Mouse (Mus musculus) brain, embryonic 18.5 days (tissue): Measurements from ENCODE around the gene Proz.
"Not testable (repeated sequence)": the region's sequence is repeated elsewhere in the genome, so short reads cannot be mapped to it uniquely, and the experiment has no call there.

Experiments
- DNase-seq: peaks from one replicate; pipeline ENCODE4 v3.0.0-alpha.2; 2012; ENCODE audit warnings: low read depth, low spot score

Proz gene

DNA sequence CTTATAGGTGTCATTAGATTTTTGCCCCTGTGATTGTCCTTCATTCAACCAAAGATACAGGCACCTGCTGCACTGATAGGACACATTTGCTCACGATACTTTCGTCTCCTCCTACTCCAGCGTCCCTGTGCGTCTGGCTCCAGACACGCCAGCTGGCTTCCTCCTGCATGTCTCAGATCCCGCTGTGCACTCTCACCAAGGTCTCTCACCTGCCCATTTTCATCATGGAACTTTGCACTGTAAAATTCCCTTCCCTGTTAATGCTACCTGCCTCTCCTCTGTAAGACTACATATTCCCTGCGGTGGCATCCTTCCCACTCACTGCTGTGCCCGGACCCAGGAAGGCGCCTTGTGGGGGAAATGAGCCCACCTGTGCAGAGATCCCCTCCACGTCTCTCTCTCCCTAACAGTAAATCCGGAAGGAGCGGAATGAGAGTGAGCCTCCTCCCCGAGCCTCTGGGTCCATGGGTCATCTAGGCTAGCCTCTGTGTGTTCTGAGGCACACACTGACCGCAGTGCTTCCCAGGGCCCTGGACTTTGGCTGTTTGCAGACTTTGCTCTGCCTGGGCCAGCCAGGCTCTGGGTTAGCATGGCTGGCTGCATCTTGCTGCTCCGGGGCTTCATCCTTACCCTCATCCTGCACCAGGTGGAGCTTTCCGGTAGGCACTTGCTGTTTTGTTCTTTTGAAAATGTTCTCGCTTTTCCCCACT lies at the start of gene Proz:
Gene Proz (plus strand): TSS at position 474 of the 710 bp plus-strand sequence.
- no peak for DNase-seq

DNA sequence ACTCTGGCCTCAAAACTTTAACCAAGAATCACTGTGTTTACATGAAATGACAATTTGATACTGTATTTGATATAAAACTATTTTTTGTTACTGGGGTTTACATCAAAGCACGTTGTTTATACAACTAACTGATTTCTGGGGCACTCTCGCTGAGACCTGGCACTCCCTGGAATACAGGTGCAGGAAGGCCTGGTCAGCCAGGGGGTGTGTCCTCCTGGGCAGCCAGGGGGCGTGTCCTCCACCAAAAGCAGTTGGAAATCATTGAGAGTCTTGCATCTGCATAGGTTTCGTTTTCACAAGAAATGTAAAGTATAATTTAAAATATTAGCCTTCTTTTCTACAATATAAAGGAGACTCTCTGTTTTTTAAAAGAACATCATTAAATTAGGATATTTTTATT lies 41.2 kb upstream of the Proz start:
- DNase-seq, result no peak

DNA sequence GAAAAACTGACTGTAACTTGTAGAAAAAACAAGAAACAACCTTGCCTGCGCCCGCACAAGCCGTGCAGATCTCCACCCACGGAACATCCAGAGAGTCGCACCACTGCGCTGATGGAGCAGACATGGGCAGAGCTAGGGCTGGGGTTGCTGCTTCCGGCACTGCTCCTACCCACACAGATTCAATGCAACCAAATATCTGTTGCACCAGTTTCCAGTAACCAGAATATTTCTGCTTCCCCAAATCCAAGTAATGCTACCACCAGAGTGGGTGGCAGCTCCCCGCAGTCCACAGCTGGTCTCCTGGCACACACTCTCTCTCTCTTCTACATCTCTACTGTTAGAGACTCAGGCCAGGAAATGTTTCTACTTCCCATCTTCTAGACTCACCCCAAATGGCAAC lies 38.9 kb upstream of the Proz start:
- DNase-seq, result no peak

DNA sequence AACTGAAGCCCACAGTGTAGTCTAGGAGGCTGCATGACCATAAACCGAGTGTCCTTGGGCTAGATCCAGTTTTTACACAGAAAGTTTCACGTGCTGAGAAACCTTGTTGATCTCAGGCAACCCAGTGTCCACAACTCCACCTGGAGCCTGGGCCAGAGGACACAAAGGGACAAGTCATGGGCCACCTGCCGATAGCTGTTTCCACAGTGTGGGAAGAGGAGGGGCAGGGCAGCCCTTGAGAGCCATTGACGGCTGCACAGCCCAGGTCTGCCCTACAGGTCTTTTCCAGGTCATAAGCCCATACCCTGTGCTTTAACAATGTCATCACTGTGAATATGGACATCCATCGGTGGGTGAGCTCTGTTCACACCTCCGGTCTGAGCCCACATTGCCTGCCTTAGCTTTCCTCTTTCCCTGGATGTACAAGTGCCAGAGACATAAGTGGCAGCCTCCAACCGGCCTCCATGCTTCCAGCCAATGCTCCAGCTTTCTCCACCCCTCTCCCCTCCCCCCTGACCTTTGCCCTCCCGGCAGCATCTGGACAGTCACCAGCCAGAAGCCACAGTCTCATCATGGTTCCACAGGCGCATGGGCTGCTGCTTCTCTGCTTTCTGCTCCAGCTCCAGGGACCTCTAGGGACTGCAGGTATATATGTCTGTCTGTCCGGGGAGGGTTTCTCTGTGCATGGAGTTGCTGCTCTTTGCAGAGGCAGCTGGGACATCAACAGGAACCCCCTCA lies 35.1 kb upstream of the Proz start, which contains the start of gene F7:
Gene F7 (plus strand): TSS at position 548 of the 738 bp plus-strand sequence.
- DNase-seq, result no peak

DNA sequence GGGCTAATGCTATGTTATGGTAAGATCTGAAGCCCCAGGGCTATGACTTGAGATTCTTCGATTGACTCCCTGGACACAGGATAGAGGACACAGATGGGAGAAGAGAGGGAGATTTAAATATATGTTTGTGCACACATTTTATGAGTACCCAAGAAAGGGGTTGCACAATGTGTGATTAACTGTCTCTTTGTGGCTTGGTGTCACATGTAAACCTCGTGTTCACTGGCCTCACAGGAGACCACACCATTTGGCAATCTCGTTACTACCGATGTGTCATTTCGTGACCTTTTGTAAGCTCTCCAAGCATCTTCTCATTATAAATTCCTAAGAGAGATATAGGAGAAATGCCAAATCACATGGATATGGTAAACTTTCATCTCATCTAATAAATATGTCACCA lies 33.1 kb upstream of the Proz start:
- DNase-seq, result no peak

DNA sequence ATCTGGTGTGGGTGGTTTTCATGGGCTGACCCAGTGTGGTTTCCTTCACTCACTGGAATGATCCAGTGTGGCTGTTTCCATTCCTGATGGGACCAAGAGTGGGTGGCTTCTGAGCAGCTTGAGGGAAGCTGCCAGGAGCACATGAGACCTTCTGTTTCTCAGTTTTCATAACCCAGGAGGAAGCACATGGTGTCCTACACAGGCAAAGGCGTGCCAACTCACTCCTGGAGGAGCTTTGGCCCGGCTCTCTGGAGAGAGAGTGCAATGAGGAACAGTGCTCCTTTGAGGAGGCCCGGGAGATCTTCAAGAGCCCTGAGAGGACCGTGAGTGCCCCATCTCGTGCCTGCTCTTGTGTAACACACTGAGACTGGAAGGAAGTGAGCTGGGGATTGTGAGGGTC lies 32.2 kb upstream of the Proz start:
- no peak for DNase-seq

DNA sequence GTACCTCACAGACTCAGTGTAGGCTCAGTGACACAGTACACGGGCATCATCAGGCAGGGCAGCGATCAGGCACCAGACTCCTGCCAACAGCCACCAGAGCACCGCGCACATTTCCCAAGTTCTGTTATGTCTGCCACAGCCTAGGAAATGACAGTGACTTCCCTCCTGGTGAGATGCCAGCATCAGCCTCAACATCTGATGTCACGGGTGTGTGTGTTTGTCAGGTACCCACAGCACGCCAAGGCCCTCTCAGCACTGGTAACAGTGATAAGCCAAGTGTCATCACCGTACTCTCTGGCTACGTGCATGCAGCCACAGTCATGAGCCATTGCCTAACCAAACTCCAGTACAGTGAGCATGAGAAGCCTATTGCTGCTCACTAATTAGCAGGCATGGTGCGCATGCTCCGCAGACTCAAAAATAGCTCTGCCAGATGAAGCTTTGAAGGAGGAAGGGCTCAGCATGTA lies 24.3 kb upstream of the Proz start:
- DNase-seq, result peak; percentile 14

DNA sequence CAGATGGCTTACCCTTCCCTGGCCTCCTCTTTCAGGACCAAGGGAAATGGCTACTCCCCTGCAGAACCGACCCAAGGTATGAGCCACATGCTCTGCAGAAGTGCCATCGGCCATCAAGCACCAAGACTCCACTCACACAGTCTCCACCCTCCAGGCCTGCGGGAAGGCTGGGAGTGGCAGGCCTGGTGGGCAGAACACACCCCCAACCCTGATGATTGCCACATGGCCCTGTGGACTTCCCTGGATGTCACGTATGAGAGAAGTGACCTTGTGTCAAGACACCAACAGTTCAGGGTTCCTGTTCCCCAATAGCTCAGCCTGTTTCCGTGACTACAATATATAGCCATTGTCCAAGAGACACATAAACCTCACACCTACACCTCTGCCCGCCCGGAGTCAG lies 23.7 kb upstream of the Proz start, which contains the start of gene F10:
Gene F10 (plus strand): TSS at position 294 of the 400 bp plus-strand sequence.
- DNase-seq, result no peak

DNA sequence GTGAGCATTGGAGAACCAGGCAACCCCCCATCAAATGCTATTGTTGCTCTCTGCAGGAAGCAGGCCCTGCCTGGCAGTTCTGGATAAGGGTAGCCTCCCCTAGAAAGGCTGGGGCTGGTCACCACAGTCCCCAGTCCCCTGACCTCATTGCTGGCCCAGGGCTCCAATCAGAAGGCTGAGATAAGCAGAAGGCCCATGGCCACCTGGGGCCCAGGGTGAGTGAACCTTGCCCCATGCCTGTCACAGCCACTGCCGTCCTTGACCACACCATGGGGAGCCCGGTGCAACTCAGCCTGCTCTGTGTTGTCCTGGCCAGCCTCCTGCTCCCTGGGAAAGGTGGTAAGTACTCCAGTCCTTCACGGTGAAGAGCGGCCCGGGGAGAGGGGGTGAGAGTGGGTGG lies 23.1 kb upstream of the Proz start:
- no peak for DNase-seq

DNA sequence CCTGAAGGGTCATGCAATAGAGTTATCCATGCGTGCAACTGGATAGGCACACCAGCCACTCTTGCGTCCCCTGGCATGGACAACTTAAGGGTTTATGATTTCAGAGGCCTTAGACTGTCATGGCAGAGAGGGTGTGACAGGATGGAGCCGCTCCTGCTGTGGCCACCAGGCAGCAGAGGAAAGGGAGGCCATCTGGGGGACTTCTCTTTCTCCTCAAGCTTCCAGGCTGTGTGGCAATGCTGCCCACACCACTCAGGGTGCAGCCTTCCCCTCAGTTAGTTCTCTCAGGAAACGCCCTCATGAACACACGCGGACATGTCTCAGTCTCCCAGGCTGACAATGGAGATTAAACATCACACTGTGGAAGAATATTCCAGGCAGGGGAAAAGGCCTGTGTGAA lies 21.7 kb upstream of the Proz start:
- DNase-seq, result no peak

DNA sequence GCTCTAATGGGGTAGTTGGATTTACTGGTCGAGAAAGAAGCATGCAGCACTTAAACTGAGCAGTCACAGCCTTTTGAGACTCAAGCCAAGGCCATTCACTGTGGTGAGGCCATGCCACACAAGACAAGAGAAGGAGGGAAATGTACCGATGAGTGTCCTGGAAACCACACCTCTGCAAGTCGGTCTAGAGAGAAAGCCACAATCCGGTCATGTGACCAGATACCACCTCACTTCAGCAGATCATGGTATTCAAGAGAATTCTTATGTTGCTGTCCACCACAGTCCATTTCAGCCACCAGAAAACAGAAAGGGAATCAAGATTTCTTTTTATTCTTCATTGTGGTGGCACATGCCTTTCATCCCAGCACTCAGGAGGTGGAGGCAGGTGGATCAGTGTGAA lies 19.3 kb upstream of the Proz start:
- no peak for DNase-seq

DNA sequence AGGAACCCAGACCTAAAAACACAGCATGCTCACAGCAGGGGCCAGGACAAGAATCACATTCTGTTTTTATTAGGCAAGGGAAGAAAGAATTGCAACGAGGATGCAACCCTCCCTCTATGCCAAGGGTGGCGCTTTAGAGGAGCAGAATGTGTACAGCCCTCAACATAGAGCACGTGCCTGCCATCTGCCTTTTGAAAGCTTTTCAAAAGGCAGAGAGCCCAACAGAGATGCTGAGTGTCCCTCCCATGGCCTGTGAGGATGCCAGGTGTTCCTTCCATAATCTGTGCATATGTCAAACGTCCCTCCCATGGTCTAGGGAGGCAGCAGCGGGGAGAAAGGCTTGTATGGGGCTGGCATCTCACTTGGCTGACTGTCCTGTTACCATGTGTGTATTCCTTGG lies 13.1 kb upstream of the Proz start:
- DNase-seq, result no peak

DNA sequence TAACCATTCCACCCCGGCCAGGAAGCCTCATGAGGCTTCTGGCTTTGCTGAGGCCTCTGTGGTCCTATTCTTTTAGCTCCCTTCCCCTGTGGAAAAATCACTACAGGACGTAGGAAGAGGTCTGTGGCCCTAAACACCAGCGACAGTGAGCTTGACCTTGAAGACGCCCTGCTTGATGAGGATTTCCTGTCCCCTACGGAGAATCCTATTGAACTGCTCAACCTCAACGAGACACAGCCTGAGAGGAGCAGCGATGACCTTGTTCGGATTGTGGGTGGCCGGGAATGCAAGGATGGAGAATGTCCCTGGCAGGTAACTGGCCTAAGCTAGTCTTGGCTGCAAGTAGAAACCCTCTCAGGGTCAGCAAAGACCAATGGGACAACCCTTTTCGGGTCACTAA lies 10.2 kb upstream of the Proz start:
- no peak for DNase-seq

DNA sequence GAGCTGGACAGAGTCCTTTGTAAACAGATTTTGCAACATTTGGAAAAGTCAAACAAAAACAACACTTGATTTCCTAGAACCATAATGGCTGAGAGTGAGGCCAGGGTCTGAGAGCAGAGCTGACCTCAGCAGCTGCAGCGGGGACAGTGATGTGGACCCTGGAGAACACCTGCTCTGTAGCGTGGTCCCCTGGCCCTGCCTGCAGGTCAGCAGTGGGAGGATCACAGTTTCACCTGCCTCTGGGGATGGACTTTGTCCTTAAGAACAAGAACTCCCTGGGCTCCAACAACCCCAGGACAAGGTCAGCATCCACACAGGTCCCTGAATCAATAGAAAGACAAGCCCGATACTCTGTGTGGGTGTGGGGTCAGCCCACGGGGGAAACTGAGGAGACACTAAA lies 3.4 kb upstream of the Proz start:
- DNase-seq, result no peak

DNA sequence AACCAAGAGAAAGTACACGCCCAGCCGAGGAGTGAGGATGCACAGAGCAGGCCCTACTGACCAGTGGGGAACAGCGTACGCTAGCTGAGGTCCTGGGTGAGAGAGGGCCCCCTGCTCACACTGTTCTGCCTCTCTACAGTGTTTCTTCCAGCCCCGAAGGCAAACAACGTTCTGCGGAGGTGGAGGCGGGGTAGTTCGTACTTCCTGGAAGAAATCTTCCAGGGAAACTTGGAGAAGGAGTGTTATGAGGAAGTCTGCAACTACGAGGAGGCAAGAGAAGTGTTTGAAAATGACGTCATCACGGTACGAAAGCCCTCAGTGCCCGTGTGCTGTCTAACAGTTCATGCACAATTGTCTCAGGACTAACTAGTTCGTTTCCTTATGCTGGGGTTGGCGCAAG lies 2.4 kb downstream of the Proz start:
- DNase-seq, result no peak

DNA sequence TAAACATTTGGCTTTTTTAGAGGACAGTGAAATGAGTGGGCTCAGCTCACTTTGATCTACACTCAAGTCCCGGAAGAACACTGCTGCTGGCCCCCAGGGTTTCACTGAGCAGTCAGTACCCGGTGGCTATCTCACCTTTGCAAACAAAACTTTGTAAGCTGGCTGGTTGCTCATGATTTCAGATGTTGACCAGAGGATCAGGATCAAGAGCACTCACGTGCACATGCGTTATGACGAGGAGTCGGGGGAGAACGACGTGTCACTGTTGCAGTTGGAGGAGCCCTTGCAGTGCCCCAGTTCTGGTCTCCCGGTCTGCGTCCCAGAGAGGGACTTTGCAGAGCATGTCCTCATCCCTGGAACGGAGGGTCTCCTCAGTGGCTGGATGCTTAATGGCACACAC lies 12.5 kb downstream of the Proz start:
- DNase-seq, result no peak

DNA sequence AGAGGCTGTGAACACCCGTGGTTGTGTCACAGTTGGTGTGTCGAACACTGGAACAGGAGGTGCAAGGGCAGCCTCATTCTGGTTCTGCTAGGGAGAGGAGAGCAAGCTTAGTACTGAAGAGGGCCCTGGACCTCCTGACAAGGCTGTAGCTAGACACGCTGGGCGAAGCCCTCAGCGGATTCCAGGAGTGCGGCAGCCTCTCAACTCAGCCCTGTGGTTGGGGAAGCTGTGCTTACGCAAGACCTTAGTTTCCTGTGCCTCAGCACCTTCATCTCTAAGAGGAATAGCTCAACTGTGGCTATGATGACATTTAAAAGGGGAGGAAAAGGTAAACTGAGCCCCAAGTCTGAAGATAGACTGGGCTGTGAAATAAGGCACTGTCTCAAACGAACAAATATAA lies 14.3 kb downstream of the Proz start:
- DNase-seq, result no peak

DNA sequence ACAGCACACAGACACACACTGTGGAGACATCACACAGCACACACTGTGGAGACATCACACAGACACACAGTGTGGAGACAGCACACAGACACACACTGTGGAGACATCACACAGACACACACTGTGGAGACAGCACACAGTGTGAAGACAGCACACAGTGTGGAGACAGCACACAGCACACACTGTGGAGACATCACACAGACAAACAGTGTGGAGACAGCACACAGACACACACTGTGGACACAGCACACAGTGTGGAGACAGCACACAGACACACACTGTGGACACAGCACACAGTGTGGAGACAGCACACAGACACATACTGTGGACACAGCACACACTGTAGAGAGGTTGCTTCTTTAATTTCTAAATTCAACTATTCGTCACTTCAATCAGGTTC lies 14.9 kb downstream of the Proz start:
- DNase-seq, result not testable (repeated sequence)

DNA sequence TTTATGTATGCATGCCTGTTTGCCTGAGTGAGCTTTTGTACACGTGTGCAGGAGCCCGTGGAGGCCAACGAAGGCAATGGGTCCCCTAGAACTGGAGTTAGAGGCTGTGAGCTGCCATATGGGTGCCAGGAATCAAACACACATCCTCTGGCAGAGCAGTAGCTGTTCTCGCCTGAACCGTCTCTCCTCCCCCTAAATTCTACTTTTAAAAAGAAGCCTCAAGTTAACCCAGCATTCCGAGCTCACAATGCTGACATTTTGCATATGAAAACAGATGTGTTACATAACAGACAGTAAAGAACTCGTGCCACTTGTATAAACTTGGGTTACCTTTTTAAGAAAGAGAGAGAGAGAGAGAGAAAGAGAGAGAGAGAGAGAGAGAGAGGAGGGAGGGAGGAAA lies 16.8 kb downstream of the Proz start:
- no peak for DNase-seq

DNA sequence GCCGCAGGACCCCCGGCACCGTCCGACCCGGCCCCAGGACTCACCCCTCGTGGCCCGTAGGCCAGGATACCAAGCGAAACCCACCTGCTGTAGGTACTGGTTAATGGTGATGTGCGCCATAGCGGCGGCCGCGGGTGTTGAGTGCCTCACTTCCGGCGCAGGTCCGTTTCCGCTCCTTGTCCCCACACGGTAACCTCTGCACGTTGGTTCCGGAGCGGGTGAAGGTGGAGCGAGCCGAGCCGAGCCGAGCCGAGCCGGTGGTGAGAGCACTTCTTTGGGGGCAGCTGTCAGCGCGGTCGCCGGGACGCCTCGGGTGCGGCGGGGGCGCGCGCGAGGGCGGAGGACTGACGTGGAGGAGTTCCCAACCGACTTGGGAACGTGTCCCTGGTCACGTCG lies 44.0 kb downstream of the Proz start:
- peak; percentile 85 for DNase-seq

DNA sequence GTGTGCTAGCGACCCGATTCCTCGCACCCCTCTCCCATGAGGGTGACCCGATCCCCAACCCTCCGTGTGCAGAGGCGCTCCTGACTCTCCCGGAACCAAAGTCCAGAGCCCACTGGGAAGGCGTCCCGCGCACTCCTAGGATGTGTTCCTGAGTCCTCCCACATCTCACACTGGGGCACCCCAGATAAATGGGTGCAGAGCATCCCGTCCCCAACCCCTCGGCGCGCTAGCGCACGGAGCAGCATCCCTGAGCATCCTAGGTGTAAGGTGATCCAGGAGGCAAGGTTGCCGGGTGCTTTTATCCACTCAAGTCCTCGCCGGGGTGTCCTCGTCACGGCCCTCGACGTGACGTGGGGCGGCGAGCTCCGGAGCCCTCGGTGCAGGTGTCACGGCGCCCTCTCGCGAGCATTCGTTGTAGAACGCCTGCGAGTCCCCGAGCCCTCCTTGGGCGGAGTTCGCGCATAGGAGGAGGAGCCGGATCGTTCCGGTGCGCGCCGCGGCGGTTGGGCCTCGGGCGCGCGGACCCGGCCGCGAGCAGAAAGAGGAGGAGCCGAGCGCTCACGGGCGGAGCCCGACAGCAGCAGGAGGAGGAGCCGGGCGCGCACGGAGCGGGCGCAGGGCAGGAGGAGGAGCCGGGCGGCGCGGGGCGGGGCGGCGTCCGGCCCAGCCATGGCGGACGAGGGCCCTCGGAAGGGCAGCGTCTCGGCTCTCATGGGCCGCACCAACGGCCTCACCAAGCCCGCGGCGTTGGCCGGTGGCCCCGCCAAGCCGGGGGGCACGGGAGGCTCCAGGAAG lies 44.6 kb downstream of the Proz start, which contains the start of the genes Pcid2 and Cul4a:
Gene Pcid2 (minus strand): TSS at position 373 of the 795 bp plus-strand sequence.
Gene Cul4a (plus strand): TSS at position 535 of the 795 bp plus-strand sequence.
- DNase-seq, result peak; percentile 96

DNA sequence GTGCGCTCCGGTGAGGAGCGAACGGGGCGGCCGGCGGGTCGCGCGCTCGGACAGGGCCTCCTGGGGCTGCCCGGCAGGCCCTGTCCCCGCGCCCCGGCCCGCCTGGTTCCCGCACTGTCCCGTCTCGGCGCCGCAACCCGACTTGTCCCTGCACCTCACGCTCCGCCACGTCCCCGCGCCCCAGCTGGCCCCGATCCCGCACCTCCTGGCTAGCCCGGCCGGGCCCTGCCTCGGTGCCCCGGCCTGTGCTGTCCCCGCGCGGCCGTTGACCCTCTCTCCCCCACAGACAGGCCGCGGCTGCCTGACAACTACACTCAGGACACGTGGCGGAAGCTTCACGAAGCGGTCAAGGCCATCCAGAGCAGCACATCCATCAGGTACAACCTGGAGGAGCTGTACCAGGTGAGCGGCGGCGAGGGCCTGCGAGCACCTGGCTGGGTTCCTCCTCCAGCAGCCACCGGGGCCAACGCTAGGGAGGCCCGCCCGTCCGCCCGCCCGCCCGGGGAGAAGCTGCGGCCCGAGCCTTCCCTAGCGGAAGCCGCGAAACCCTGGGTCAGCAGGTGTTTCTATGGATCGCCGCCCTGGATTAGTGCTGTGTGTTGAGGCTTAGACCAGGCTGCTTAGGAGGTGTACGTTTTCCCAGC lies 45.3 kb downstream of the Proz start:
- no peak for DNase-seq
